Mouse (Mus musculus) kidney, adult 2 months (tissue): ENCODE measurements around the gene Tbl3. TPM values are rescaled to one million over a fixed set of nuclear protein-coding genes. Genes with fewer than 3 reads are reported as not detected.

Experiments
- DNase-seq: peaks from one replicate; pipeline ENCODE4 v3.0.0; 2021
- H3K27ac ChIP-seq: fragments of 200-500 bp; 2 replicates; pipeline ENCODE4 v1.5.1; 2012; ENCODE audit warnings: low read depth, low read length, control low read depth, inconsistent platforms; ENCODE audit not compliant: insufficient read depth
- H3K27me3 ChIP-seq: fragments of 200-500 bp; replicated peaks from 2 replicates; pipeline ENCODE4 v1.6.1; 2012; ENCODE audit warnings: mild to moderate bottlenecking, moderate library complexity, low read length, inconsistent platforms; ENCODE audit not compliant: control insufficient read depth, insufficient read depth
- H3K36me3 ChIP-seq: fragments of 200-500 bp; 2 replicates; pipeline ENCODE4 v1.6.1; 2012; ENCODE audit warnings: mild to moderate bottlenecking, moderate library complexity, low read length, inconsistent platforms; ENCODE audit not compliant: control insufficient read depth, insufficient read depth
- H3K4me1 ChIP-seq: fragments of 200-500 bp; 2 replicates; pipeline ENCODE4 v1.6.1; 2011; ENCODE audit warnings: low read length; ENCODE audit not compliant: control insufficient read depth, insufficient read depth
- H3K4me3 ChIP-seq: fragments of 200-500 bp; 2 replicates; pipeline ENCODE4 v1.5.1; 2011; ENCODE audit warnings: mild to moderate bottlenecking, low read depth, low read length, control low read depth; ENCODE audit not compliant: insufficient read depth
- CTCF ChIP-seq: fragments of 200-500 bp; conservative IDR thresholded peaks from 2 replicates; pipeline ENCODE4 v1.5.1; 2011; ENCODE audit warnings: low read depth, mild to moderate bottlenecking, control low read depth, low read length, moderate library complexity, mixed read lengths; ENCODE audit not compliant: insufficient read depth, insufficient read length
- POLR2A ChIP-seq: fragments of 200-500 bp; IDR thresholded peaks from one replicate; pipeline ENCODE4 v1.6.1; 2011; ENCODE audit warnings: low read depth, low read length, control low read depth
- WGBS: fragments of 180-500 bp; shearing (Covaris S2); methylation state at CpG from one replicate; pipeline ENCODE4 v1.1.7; 2018; 5-methylcytosine and 5-hydroxymethylcytosine counted together
- polyA plus RNA-seq: library from polyadenylated mRNA; depleted of rRNA; stranded (reverse); fragments of >200 nt; gene quantifications from 2 replicates; pipeline ENCODE4 v1.2.3, GENCODE M21; 2012

Gene Tbl3
- polyA plus RNA-seq, 1 experiment = 48.6 TPM

GRCm38 (mm10) chr17:24658017-24658758 lies 49.3 kb downstream of the Tbl3 start, which contains the start of gene Npw:
TSS of gene Npw (minus strand) at chr17:24658457.
- no peak for DNase-seq
- H3K27ac ChIP-seq = no peak within 1 kb of the TSS

GRCm38 (mm10) chr17:24654969-24655368 lies 52.5 kb downstream of the Tbl3 start:
- 81% methylated on average over 4 of the region's 4 CpGs for WGBS
- Histone ChIP-seq H3K4me3 (no peak overlapping the region), H3K36me3 (no peaks in the 10 kb centered on the region), H3K27me3 (no peaks in the 10 kb centered on the region), H3K27ac (no peak overlapping the region), H3K4me1 (peaks cover 8% of the 10 kb centered on the region; the same call in 1 of the 2 replicates)
- DNase-seq = no peak
- TF ChIP-seq POLR2A (no peak), CTCF (no peak)

More at GRCm38 (mm10) chr17:24658017-24658758, 49.3 kb downstream of the Tbl3 start, which contains the start of gene Npw:
- no peaks in the 10 kb centered on the region for H3K36me3 ChIP-seq
- H3K27me3 ChIP-seq = no peaks in the 10 kb centered on the region
- peaks cover 3% of the 10 kb centered on the region; the same call in 1 of the 2 replicates for H3K4me1 ChIP-seq
- peak within 1 kb of the TSS; percentile 4; the same call in 1 of the 2 replicates for H3K4me3 ChIP-seq
- WGBS = 5% methylated on average over 47 of the region's 47 CpGs
- TF ChIP-seq CTCF = no peak
- TF ChIP-seq POLR2A = no peak

- Histone ChIP-seq H3K4me1 (peaks cover 8% of the 10 kb centered on the region; the same call in 1 of the 2 replicates), H3K27ac (peak overlapping the region; percentile 14; the same call in 1 of the 2 replicates), H3K27me3 (no peaks in the 10 kb centered on the region), H3K4me3 (peak overlapping the region; percentile 18; the same call in 1 of the 2 replicates), H3K36me3 (no peaks in the 10 kb centered on the region)
- peak; percentile 95 for TF ChIP-seq CTCF
- no peak for TF ChIP-seq POLR2A
- 4% methylated on average over 19 of the region's 19 CpGs for WGBS
- DNase-seq = peak; percentile 80
These were observed 53.3 kb downstream of the Tbl3 start for GRCm38 (mm10) chr17:24653967-24654710.

GRCm38 (mm10) chr17:24651835-24652234 lies 55.6 kb downstream of the Tbl3 start:
- Histone ChIP-seq H3K27ac (no peak overlapping the region), H3K27me3 (no peaks in the 10 kb centered on the region), H3K36me3 (no peaks in the 10 kb centered on the region), H3K4me1 (peaks cover 8% of the 10 kb centered on the region; the same call in 1 of the 2 replicates), H3K4me3 (no peak overlapping the region)
- DNase-seq = no peak
- TF ChIP-seq CTCF (no peak), POLR2A (no peak)
- 71% methylated on average over 3 of the region's 3 CpGs for WGBS

DNA sequence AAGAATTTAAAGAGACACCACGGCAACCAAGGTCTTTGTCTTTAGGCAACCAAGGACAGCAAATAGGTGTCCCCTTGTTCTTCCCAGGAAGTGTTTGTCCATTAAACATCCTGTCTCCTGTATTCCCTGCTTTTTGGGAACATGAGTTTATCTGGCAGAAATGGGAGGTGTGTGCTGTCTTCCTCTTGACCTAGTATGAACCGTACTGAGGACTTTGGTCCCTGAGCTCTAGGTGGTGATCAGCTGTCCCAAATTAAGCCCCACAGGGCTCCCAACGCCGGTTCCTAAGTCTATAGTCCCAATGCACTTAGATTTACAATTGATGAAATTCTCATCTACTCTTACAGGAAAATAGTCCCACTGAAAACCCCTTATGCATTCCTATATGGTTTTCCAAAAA lies 56.7 kb downstream of the Tbl3 start:
- DNase-seq = peak; percentile 30
- H3K27ac ChIP-seq = peak overlapping the region; percentile 71
- H3K4me3 ChIP-seq = peak overlapping the region; percentile 91
- 49% methylated on average over 4 of the region's 4 CpGs for WGBS
- TF ChIP-seq POLR2A = no peak
- no peak for TF ChIP-seq CTCF
- no peaks in the 10 kb centered on the region for H3K36me3 ChIP-seq
- no peaks in the 10 kb centered on the region for H3K27me3 ChIP-seq
- peaks cover 8% of the 10 kb centered on the region; the same call in 1 of the 2 replicates for H3K4me1 ChIP-seq

DNA sequence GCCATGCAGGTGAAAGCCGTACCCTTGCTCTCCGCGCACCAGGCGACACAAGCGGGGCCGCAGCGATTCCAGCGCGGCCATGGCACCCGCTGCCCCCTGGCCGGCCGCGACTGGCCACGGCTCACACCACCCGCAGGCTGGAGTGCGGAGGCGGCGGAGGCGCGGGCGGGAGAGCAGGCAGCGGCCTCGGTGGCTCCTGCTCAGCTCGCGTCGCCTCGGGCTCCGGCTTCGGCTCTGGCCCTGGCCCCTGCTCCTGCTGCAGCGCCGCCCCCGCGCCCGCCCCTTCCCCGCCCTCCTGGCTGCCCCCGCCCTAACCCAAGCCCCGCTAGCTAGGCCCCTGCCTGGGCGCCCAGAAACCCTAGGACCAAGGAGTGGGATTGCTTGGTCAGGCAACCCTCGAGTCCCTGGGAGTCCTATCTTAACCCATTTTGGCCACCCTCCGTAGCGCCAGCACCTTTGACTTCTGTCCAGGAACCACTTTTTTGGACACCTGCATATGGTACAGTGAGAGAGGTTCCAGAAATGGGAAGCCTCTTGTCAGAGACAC lies 57.3 kb downstream of the Tbl3 start, which contains the start of gene Slc9a3r2:
Gene Slc9a3r2 (minus strand): TSS at position 258 of the 547 bp plus-strand sequence.
- Histone ChIP-seq H3K27ac (peak within 1 kb of the TSS; percentile 91), H3K4me1 (peaks cover 8% of the 10 kb centered on the region; the same call in 1 of the 2 replicates), H3K4me3 (peak within 1 kb of the TSS; percentile 91), H3K36me3 (no peaks in the 10 kb centered on the region), H3K27me3 (no peaks in the 10 kb centered on the region)
- WGBS = under 1% methylated on average over 39 of the region's 41 CpGs
- TF ChIP-seq POLR2A (no peak), CTCF (no peak)
- DNase-seq = peak; percentile 74
